Mouse (Mus musculus) ovary, postnatal 14 days (tissue): ENCODE results near the gene Hist1h4h.
"Not testable (repeated sequence)": the region's sequence is repeated elsewhere in the genome, so short reads cannot be mapped to it uniquely, and the experiment has no call there.

Source experiments
- DNase-seq: peaks from one replicate; pipeline ENCODE4 v3.0.0; 2022; ENCODE audit warnings: low spot score

The Hist1h4h gene

DNA sequence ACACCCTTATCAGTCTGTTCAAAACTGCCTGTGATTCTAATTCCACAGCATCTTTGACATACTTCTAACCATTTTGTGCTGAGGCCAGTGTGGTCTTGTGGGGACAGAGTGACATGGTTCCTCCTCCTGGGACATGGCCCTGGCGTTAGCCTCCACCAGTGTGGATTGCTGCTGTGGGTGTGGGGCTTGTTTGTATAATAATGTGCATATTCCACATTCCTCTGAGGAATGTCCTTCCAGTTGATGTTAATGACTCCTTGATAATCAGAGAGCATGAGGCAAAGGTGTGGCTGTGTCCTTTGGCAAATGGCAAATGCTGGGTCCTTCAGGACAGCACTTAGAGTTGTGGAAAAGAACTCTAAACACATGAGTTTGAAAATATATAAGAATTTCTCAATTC is 17.3 kb upstream of the Hist1h4h start:
- DNase-seq = no peak

DNA sequence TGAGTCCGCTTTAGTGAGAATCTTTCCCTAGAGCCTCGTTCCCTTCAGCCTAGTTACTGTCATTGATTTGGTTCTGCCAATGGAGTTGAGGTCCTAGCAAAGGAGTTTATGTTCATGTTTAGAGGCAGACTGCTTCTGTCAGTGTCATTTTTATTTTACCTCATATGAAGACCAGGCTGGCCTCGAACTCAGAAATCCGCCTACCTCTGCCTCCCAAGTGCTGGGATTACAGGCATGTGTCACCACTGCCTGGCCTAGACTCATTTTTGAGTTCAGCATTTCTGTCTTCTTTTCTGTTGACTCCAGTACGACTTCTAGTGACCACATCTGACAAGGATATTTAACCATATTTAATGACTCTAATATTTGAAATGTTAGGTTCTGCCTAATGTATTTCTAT is 15.6 kb upstream of the Hist1h4h start:
- no peak for DNase-seq

DNA sequence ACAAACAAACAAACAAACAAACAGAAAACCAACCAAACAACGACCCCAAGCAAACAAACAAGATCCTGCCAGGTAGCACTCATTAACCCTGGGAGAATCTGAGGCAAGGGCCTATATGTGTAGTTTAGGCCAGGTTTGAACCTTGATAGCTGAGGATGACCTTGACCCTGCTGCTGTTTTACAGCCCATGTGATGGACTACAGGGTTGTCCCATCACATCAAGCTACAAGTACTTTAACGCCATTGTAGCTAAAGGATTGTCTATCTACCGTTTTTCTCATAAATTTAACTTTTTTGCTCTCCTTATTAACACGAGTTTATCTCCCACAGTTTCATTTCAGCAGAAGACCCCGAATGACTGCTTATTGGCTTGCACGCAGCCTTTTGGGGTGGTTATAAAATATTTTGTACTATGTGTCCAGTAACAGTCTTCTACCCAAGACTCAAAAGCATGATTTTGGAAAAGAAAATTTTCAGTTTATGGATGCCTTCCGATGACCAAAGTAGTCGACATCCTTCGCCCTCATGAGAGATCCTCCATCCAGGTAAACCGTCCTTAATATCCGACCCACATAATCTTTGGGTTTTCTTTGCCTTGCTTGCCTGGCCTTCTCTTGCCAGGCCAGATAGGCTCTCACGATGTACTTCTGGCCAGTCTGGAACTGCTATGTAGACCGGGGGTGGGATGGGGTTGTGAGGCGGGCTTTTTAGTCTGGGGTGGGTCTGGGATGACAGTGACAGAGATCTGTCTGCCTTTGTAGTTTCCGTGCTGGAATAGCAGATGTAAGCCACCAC is 14.8 kb upstream of the Hist1h4h start:
- DNase-seq = no peak

DNA sequence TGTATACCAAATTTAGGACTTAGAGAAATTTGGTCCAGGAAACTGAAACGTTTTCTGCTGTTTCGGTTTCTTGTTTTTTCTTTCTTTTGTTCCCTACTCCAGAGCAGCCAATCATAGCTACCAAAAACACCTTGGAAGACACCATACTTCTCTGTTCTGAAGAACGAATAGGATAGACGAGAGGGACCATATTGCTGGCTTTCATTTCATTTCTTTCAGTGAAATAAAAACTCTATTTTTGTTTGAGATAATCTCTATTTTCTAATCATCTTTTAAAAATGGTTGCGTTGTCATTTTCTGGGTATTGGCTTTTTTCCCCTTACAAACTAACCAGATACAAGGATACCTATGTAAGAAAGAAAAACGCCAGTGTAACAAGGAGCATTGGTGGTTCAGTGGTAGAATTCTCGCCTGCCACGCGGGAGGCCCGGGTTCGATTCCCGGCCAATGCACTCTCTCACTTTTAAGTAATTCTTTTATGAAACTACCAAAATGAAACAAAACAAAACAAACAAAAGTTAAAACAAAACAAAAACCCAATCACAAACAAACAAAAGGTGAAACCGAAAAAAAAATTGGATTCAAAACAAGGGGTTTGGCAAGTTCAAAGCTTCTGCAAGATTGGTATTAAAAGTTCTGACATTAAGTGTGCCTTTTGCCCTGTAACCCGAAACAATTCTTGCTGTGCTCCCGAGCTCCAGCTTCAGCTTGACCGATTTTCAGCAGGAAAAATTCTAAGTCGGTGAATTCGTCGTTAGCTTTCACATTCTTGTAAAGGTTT is 13.8 kb upstream of the Hist1h4h start:
- peak; percentile 61 for DNase-seq

DNA sequence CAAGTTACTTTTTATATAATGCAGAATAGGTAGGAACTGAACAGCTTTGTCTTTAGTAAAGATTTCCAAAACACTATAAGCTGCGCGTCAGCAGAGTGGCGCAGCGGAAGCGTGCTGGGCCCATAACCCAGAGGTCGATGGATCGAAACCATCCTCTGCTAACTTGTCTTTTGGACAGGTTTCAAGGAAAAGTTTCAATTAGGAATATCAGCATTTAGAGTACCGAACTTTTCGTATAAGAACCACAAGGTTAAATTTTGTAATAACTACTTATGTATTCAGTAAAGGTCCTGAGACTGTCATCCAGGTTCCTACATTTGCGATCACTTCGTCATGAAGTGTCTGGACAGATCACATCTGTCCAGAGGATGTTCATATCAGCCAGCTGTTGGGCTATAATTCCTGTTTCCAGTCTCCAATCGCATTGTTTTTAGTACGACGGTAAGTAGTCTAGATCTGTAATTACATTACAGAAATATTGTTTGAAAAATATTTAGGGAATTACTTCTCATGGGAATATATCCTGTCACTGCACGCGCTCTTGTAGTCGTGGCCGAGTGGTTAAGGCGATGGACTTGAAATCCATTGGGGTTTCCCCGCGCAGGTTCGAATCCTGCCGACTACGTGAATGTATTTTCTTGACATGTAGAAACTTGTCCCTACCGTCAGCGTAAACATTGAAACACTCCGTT is 13.1 kb upstream of the Hist1h4h start:
- DNase-seq = peak; percentile 85

DNA sequence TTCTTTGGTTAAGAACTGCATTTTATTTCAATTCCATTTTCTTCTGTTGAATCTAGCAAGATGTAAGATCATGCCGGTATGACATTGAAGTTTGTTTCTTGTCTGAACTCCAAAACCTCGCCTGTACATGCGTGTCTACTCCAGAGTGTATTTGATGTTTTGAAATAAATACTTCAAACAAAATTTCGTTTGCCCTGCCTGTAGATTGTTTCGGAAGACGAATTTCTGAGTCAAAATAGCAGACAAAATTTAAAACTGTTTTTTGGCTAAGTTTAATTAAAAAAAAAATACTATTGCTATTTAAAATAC is 12.6 kb upstream of the Hist1h4h start:
- no peak for DNase-seq

DNA sequence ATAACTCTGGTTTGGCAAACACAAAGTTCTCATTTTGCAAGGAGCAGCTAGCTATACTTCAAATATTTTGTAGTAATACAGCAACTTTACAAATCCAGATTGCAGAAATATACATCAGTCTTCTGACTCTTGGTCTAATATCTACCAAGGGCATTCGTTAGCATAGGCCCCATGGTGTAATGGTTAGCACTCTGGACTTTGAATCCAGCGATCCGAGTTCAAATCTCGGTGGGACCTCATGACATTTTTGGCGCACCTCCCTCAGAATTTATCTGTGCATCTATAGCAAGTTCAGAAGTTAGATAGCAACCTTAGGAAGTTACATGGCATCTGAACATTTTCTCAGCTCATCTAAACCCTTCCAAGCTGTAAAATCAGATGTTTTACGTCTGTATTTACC is 12.0 kb upstream of the Hist1h4h start:
- peak; percentile 76 for DNase-seq

DNA sequence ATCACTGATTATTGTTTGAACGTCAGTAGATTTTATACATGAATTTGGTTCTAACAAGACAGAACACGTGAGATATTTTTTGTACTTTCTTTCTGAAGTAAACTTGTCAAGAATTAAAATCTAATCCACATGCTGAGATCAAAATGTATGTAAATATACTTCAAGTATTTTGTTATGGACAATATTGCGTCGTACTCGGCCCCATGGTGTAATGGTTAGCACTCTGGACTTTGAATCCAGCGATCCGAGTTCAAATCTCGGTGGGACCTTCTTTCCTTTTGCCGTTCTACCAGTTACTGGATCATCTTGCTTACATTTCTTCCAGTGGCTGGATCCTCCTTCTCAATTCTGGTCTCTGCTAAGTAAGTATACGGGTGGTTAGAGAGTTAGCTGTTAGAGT is 11.4 kb upstream of the Hist1h4h start:
- DNase-seq = peak; percentile 77

DNA sequence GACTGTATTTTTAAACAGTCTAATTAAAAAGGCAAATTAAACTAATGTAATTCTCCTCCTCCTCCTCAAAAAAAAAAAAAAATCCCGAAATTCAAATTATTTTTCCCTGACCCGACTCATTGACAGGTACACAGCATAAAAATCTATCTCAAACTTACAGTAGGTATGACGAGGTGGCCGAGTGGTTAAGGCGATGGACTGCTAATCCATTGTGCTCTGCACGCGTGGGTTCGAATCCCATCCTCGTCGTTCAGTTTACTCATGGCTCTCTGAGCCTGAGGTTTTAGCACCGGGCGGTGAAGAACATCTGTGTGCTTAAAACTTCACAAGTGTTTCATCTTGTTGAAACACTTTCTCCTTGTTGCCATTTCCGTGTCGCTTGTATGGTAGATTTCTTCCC is 9.1 kb upstream of the Hist1h4h start:
- DNase-seq = no peak

DNA sequence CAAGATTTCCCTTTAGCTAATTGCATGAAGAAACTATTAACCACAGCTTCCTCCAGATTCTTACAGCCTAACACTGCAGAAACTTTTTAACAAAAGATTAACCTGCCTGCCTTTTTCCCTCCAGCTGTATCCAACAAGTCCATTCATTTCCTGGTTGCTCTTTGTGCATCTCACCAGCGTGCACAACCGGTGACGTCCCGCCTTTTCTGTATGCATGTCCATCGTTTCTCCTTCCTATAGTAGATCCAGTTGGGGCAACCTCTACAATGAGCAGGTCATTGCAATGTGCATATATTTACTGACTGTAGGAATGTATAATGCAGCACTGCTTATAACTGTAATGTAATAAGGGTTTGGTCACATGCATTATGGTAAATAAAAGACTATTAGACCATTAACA is 6.9 kb upstream of the Hist1h4h start:
- no peak for DNase-seq

DNA sequence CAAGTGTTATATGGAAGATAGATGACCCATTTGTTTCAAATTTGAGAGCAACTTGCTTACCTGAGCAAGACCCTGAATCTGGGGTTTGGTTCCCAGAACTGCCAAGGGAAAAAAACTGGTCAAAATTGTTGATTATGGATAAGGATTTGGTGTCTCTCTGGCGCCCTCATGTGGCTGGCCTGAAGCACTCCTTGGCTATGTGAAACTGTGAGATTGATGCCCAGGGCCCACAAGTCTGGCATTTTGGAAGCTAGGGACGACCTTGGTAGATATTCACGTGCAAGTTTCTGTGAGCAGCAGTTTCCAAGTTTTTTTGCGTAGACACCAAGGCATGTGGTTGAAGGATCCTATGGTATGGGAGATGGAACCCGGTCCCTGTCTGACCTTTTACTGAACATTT is 6.2 kb upstream of the Hist1h4h start:
- no peak for DNase-seq

DNA sequence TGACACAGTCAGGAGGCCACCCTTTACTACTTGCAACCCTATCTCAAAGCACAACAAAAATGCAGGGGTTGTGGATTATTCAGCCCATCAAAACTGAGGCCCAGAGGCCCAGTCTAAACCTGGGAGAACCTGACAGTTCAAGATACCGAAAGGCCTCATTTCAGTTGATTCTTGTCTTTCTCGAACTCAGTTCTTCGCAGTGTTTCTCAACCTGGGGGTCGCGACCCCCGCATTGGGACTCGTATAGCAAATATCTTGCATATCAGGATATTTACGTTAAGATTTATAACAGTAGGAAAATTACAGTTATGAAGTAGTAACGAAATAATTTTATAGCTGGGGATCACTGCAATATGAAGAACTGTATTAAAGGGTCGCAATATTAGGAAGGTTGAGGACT is 4.9 kb upstream of the Hist1h4h start:
- DNase-seq = no peak

DNA sequence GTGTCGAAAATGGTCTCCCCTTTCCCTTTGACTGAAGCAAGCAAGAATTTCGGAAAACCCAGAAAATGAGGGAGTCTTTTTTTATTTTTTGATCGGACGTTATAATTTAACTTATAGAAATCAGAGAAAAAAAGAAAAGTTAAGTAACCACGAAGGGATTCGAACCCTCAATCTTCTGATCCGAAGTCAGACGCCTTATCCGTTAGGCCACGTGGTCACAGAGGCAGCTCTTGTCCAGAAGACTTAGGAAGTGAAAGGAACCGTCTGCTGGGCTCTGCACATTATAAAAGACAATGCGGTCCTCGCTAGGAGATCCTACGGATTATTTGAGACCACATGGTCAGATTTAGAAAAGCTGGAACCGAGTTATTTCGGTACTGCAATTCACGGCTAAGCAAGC is 4.5 kb upstream of the Hist1h4h start:
- peak; percentile 94 for DNase-seq

DNA sequence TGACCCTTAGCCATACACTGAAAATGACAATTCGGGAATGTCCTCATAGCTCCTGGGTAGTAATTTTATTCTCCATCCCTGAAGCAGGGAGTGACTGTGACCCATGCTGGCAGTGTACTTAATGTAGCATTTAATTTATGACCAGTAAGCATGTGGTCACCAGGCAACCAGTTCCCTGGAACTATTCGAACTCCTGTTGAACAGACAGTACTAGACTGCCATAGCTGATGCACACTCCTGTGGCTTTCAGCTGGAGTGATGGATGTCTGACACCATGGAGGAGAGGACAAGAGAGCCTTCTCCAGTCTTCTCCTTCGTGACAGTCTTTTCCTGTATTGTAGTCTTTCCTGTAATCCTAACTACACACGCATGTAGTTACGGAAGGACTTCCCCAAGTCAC is 1.8 kb upstream of the Hist1h4h start:
- no peak for DNase-seq

DNA sequence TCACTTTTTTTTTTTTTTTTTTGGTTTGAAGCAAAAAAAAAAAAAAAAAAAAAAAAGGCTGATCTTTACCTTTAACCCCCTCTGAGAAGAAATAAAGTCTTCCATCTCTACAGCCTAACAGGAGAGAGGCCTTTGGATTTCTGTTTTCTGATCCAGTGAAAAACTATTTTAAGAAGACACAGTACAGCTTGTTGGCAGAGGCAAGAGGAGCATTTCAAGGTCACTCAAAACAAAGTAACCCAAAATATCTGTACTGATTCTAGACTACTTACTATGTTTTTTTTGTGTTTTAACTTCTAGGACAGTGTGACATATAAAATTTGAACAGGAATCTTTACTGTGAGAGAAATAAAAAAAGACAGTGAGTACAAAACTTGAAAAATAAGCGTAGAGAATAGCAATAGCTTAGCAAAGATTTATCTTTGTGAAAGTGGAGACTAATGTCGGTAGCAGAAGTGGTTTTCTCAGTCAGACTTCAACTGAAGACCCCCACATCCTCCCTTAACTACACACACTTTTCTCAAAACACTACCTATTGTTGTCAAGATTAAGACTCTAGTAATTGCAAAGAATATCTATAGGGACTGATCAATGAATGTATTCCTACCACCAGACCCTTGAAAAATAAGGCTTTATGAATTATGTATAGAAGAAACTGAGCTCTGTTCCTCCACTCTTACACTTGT is 1.2 kb upstream of the Hist1h4h start:
- DNase-seq = no peak

DNA sequence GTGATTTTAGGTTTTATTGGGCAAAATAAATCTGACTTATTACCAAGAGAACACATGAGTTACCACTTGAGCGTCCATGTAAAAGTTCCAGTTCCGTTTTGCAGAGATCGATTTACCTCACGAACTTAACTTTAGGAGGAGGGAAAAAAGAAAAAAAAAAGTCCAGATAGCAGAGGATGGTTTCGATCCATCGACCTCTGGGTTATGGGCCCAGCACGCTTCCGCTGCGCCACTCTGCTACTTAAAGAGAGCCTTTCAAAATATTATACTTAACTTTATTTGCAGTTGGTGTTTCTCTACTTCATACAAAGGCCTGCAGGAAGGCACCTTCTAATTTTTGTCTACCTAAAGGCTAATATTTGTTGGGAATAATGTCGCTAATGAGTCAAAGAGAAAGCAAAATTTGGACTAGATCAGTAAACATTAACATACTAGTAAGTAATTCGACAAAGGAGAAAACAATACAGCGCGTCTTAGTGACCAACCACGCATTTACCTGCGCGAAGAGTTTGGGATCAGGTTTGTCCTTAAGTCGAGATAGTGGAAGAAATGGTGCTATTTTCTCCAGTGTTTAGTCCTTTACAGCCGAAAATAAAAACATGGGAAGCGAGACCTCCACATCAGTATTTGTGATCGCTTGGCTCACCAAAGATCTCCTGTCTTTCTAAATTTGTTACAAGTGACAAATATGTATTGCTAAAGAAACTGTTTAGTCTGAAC is 509 bp upstream of the Hist1h4h start:
- DNase-seq = no peak

DNA sequence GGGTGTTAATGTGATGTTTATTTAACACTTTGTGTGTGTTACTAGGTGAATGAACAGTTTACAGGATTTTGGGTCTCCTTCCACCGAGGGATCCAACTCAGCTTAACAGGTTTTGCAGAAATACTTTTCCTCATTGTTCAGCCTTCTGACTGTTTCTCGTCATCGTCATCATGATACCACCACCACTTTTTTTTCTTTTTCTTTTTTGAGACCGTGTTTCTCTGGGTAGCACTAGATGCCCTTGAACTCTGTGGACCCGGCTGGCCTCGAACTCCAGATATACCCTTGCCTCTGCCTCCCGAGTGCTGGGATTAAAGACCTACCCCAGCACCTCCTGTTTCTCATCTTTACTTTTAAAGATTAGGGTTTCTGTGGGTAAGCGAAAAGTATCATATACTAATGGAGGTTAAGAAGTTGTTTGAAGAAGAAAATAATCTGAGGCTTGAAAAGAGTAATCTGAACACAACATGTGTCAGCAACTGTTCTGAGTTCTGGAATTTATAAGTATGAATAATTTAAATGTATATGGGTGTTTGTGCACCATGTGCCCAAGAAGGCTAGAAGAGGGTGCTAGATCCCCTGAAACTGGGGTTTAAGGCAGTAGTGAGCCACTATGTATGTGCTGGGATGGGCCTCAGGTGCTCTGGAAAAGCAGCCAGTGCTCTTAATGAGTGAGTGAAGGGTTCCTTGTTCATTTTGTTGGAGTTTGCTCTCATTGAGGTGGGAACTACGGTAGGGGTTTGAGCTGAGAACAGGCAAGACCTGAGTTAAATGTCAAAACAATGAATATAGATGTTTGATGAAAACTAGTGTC is 1.6 kb downstream of the Hist1h4h start:
- DNase-seq = no peak

DNA sequence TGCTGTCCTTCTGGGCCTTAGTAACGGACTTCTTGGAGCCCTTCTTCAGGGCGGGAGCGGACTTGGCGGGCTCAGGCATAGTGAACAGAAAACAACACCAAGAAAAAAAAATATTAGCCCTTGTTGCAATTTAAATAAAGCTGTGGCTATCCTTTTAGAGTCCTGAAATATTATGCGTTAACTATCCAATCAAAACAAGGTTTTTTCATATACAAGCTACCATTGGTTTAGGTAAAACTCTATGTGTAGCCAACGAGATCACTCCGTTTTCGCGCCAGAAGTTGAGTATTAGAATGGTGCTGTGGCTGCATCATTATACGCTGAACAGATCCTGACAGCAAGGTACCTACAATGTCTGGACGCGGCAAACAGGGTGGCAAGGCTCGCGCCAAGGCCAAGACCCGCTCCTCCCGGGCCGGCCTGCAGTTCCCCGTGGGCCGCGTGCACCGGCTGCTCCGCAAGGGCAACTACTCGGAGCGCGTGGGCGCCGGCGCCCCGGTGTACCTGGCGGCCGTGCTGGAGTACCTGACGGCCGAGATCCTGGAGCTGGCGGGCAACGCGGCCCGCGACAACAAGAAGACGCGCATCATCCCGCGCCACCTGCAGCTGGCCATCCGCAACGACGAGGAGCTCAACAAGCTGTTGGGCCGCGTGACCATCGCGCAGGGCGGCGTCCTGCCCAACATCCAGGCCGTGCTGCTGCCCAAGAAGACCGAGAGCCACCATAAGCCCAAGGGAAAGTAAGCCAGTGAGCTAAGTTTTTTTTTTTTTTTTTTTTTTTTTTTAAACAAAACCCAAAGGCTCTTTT is 2.9 kb downstream of the Hist1h4h start, which contains the start of gene Hist1h2af:
Gene Hist1h2af (plus strand): TSS at position 347 of the 808 bp plus-strand sequence.
- DNase-seq = not testable (repeated sequence)

DNA sequence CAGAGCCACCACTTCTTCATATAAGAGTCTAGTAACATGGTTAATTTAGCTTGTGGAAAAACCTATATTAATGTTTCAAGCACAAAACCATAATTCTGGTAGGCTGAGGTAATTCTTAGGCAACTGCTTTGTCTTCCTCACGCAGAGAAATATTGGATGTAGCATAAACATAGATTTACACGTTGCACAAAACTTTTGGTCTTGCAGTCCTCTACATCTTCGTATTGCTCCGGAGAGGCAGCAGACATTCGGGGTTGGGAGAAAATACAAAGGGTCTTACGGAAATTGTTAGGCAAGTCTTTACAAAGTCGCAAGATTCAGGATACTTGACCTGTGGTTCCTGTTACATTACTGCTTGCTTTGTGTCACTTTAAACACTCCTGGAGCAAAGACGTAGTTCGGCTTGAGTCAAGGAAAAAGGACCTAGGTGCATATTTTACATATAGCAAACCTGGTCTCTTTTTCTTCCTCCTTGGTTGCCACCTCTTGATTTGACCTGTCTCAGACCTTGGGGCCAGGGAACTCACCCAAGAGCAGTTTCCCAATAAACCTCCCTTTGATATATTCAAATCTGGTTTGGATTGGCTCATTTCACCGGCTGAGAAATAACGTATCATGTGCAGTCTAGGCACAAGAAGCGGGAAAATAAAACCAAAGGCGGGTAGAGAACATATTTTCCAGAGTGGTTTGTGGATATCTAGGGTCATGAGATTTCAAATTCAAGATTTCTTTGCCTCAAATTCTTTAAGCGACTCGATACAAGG is 3.7 kb downstream of the Hist1h4h start:
- DNase-seq = no peak
